Mouse (Mus musculus) embryo, embryonic 11.5 days (tissue): ENCODE results near the gene Tmem104.

Source experiments
- DNase-seq: peaks from one replicate; pipeline ENCODE4 v3.0.0-alpha.2; 2012; ENCODE audit warnings: low read depth, low spot score

Gene Tmem104

GRCm38 (mm10) chr11:115229021-115229930 lies 42.0 kb downstream of the Tmem104 start:
- no peak for DNase-seq

GRCm38 (mm10) chr11:115231168-115231915 lies 44.1 kb downstream of the Tmem104 start:
- DNase-seq = no peak

GRCm38 (mm10) chr11:115231924-115232323 lies 44.6 kb downstream of the Tmem104 start:
- no peak for DNase-seq

- no peak for DNase-seq
Measured at GRCm38 (mm10) chr11:115232889-115233288, 45.6 kb downstream of the Tmem104 start.

GRCm38 (mm10) chr11:115233526-115234290 lies 46.4 kb downstream of the Tmem104 start:
- no peak for DNase-seq

GRCm38 (mm10) chr11:115234320-115235044 lies 47.2 kb downstream of the Tmem104 start:
- DNase-seq = no peak

GRCm38 (mm10) chr11:115236570-115236969 lies 49.3 kb downstream of the Tmem104 start:
- DNase-seq = no peak

GRCm38 (mm10) chr11:115241402-115241801 lies 54.1 kb downstream of the Tmem104 start:
- DNase-seq = no peak

GRCm38 (mm10) chr11:115242746-115243145 lies 55.5 kb downstream of the Tmem104 start:
- DNase-seq = no peak

- DNase-seq = no peak
Measured at GRCm38 (mm10) chr11:115243783-115244182, 56.5 kb downstream of the Tmem104 start.

- no peak for DNase-seq
Measured at GRCm38 (mm10) chr11:115244840-115245239, 57.6 kb downstream of the Tmem104 start.

- no peak for DNase-seq
Measured at GRCm38 (mm10) chr11:115246386-115246785, 59.1 kb downstream of the Tmem104 start.

- no peak for DNase-seq
Measured at GRCm38 (mm10) chr11:115247240-115247639, 60.0 kb downstream of the Tmem104 start.

- no peak for DNase-seq
Measured at GRCm38 (mm10) chr11:115247945-115248344, 60.7 kb downstream of the Tmem104 start.

GRCm38 (mm10) chr11:115249721-115250404 lies 62.6 kb downstream of the Tmem104 start:
- DNase-seq = no peak

GRCm38 (mm10) chr11:115250405-115251090 lies 63.3 kb downstream of the Tmem104 start:
- no peak for DNase-seq

- DNase-seq = no peak
Measured at GRCm38 (mm10) chr11:115251258-115251657, 64.0 kb downstream of the Tmem104 start.

- no peak for DNase-seq
Measured at GRCm38 (mm10) chr11:115257775-115258510, 70.7 kb downstream of the Tmem104 start.

- no peak for DNase-seq
Measured at GRCm38 (mm10) chr11:115259134-115259533, 71.8 kb downstream of the Tmem104 start.
